Mouse (Mus musculus) lung, adult 2 months (tissue): ENCODE results near the gene Ankrd13c.

Experiments
- CTCF ChIP-seq: fragments of 200-500 bp; IDR thresholded peaks from 2 replicates; pipeline ENCODE4 v1.5.1; 2011; ENCODE audit warnings: mild to moderate bottlenecking, low read length, control low read depth; ENCODE audit not compliant: insufficient read depth
- POLR2A ChIP-seq: fragments of 200-500 bp; IDR thresholded peaks from 2 replicates; pipeline ENCODE4 v1.6.1; 2011; ENCODE audit warnings: low read depth, mild to moderate bottlenecking, control low read depth, low read length, borderline replicate concordance; ENCODE audit errors: extremely low read depth

- TF ChIP-seq POLR2A (no peak), CTCF (no peak)
Observed at GRCm38 (mm10) chr3:157995726-157996125, 48.7 kb downstream of the Ankrd13c start.
